Mouse (Mus musculus) T-helper 2 cell (primary cell): ENCODE results near the gene Gm4498.
"Not testable (repeated sequence)": the region's sequence is repeated elsewhere in the genome, so short reads cannot be mapped to it uniquely, and the experiment has no call there.

Experiments used
- in situ Hi-C: fragments of 300-600 bp; cut with MboI, MseI; formaldehyde crosslinking; loops from one replicate; pipeline ENCODE4 v1.15.1; 2025; ENCODE audit warnings: high pct_unique_total_duplicates

Gene Gm4498

GRCm38 (mm10) chr7:20233728-20234127 lies at the start of gene Gm4498:
TSS of gene Gm4498 (minus strand) at chr7:20233828.
- in situ Hi-C loops, result not testable (repeated sequence)

GRCm38 (mm10) chr7:20262734-20263133 lies 29.1 kb upstream of the Gm4498 start, which contains the start of gene Gm5890:
TSS of gene Gm5890 (minus strand) at chr7:20262834.
- in situ Hi-C loops, result not testable (repeated sequence)

GRCm38 (mm10) chr7:20205507-20205906 lies 28.1 kb downstream of the Gm4498 start, which contains the start of gene Gm6164:
TSS of gene Gm6164 (minus strand) at chr7:20205607.
- in situ Hi-C loops, result not testable (repeated sequence)

- in situ Hi-C loops, result loop anchor here (25.0 kb wide), 2 partner anchors 669 to 1994 kb away; partner anchors contain the start of genes Vmn1r116 and Vmn1r143
Observed at GRCm38 (mm10) chr7:20193410-20193809, 40.2 kb downstream of the Gm4498 start, which contains the start of gene Vmn1r95. TSS of gene Vmn1r95 (plus strand) at chr7:20193710.
